Mouse (Mus musculus) neural tube, embryonic 13.5 days (tissue): ENCODE data around the gene Retreg3. TPM values are rescaled to one million over a fixed set of nuclear protein-coding genes. Genes with fewer than 3 reads are reported as not detected.

Source experiments
- ATAC-seq: fragments of 200-750 bp; cut with Nextera tagmentation; 2 replicates; pipeline ENCODE4 v1.8.0; 2017; ENCODE audit warnings: low read depth, mild to moderate bottlenecking, moderate TSS enrichment, moderate library complexity
- H3K27ac ChIP-seq: fragments of 300-500 bp; sonication (generic); replicated peaks from 2 replicates; pipeline ENCODE4 v1.5.1; 2015; ENCODE audit warnings: moderate library complexity, mild to moderate bottlenecking, inconsistent platforms
- H3K27me3 ChIP-seq: fragments of 300-500 bp; sonication (generic); 2 replicates; pipeline ENCODE4 v1.6.1; 2015; ENCODE audit warnings: mild to moderate bottlenecking, inconsistent platforms
- H3K36me3 ChIP-seq: fragments of 300-500 bp; sonication (generic); 2 replicates; pipeline ENCODE4 v1.6.1; 2015; ENCODE audit warnings: mild to moderate bottlenecking, inconsistent platforms
- H3K4me1 ChIP-seq: fragments of 300-500 bp; sonication (generic); replicated peaks from 2 replicates; pipeline ENCODE4 v1.6.1; 2015; ENCODE audit warnings: inconsistent platforms
- H3K4me2 ChIP-seq: fragments of 300-500 bp; sonication (generic); 2 replicates; pipeline ENCODE4 v1.6.1; 2015; ENCODE audit warnings: inconsistent platforms, mild to moderate bottlenecking, moderate library complexity
- H3K4me3 ChIP-seq: fragments of 300-500 bp; sonication (generic); 2 replicates; pipeline ENCODE4 v1.5.1; 2015; ENCODE audit warnings: mild to moderate bottlenecking, inconsistent platforms
- H3K9ac ChIP-seq: fragments of 300-500 bp; sonication (generic); 2 replicates; pipeline ENCODE4 v1.6.1; 2015; ENCODE audit warnings: moderate library complexity, mild to moderate bottlenecking, inconsistent platforms
- H3K9me3 ChIP-seq: fragments of 300-500 bp; sonication (generic); 2 replicates; pipeline ENCODE4 v1.6.1; 2016; ENCODE audit warnings: inconsistent platforms
- WGBS: fragments of 180-500 bp; shearing (Covaris S2); methylation state at CpG from one replicate; pipeline ENCODE4 v1.1.7; 2015; 5-methylcytosine and 5-hydroxymethylcytosine counted together
- polyA plus RNA-seq: library from polyadenylated mRNA; unstranded; fragments of >200 nt; fragmentation: Nextera tagmentation; extraction: Ambion mirVana; gene quantifications from 2 replicates; pipeline ENCODE4 v1.2.1, GENCODE M21; 2015

The Retreg3 gene
- polyA plus RNA-seq, 1 experiment from 2014 or later: 25.8 TPM

DNA sequence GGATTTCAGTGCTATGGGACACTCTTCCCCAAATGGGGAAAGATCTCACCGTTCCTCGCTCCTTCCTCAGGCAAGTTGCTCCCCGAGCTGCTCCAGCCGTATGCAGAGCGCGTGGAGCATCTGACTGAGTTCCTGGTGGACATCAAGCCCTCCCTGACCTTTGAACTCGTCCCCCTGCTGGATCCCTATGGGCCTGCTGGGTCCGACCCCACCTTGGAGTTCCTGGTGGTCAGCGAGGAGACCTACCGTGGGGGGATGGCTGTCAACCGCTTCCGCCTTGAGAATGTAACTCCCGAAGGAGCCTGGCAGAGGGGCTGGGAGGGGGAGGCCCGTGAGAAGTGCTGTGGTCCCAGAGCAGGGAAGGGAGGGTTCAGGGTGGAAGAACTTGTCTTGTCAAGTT lies 35.4 kb downstream of the Retreg3 start:
- Histone ChIP-seq H3K4me2 (no peak overlapping the region), H3K4me1 (peaks cover 60% of the 10 kb centered on the region), H3K36me3 (peaks cover 15% of the 10 kb centered on the region), H3K27ac (no peak overlapping the region), H3K9me3 (no peaks in the 10 kb centered on the region), H3K9ac (0 out of 2 replicates have a peak overlapping the region, but pooled peaks have one; percentile 36), H3K27me3 (peaks cover 21% of the 10 kb centered on the region), H3K4me3 (no peak overlapping the region)
- no peak for ATAC-seq
- 78% methylated on average over 14 of the region's 14 CpGs for WGBS

DNA sequence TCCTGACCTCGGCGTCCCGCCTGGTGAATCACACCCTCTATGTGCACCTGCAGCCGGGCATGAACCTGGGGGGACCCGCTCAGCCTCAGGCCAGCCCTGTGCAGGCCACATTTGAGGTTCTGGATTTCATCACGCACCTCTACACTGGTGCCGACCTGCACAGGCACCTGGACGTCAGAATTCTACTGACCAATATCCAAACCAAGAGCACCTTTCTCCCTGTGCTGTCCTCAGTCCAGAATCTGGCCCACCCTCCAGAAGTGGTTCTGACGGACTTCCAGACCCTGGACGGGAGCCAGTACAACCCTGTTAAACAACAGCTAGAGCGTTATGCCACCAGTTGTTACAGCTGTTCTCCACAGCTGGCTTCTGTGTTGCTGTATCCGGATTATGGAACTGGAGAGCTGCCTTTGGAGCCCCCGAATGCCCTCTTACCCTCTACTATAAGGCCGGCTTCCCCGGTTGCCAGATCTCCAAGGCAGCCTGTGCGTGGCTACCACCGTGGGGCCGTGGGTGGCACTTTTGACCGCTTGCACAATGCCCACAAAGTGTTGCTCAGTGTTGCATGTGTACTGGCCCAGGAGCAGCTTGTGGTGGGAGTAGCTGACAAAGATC lies 36.5 kb downstream of the Retreg3 start:
- peaks cover 6% of the 10 kb centered on the region; the same call in 1 of the 2 replicates for H3K36me3 ChIP-seq
- H3K9ac ChIP-seq: peak overlapping the region; percentile 95
- ATAC-seq: no peak; the same call in 1 of the 2 replicates
- no peaks in the 10 kb centered on the region for H3K9me3 ChIP-seq
- 28% methylated on average over 19 of the region's 19 CpGs for WGBS
- H3K27me3 ChIP-seq: peaks cover 32% of the 10 kb centered on the region
- H3K27ac ChIP-seq: peak overlapping the region; percentile 92
- H3K4me2 ChIP-seq: peak overlapping the region; percentile 99
- peaks cover 54% of the 10 kb centered on the region for H3K4me1 ChIP-seq
- H3K4me3 ChIP-seq: peak overlapping the region; percentile 69

DNA sequence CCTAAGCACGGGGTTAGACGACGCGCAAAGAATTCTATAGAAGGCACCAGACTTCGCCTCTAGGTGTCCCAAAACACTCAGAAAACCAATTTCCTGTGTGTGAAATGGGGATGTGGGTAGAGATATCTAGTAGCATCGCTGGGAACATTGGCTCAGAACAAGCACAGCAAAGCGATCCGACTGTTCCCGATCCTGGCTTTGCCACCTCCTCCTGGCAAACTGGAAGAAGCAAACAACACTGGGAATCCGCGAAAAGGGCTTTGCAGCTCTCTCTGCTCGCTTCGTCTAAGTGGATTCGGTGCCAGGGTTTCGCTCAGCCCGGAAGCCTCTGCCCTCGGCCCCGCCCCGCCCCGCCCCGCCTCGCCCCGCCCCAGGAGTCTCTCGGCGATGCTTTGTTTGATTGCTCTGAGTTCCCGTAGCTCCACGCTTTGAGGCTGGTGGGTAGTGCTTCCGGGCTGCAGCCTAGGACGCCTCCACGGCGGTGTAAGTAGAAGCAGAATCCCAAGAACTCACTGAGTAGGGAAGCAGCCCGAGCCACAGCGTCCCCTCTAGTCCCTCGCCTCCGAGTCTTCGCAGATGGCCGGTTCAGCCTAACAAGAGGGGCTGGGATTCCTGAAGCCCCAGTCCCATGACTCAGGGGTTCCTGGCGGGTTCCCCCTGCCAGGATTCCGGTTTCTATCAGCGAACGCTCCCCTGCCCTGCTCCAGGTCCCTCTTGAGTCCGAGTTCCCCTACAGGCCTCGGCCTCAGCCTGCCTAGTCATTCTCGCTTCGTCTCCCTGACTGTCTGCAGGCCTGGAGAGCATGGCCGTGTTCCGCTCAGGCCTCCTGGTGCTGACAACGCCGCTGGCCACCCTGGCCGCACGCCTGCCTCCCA lies 37.2 kb downstream of the Retreg3 start, which contains the start of gene Coasy:
Coasy (plus strand) TSS at position 358 of the 875 bp plus-strand sequence.
- no peaks in the 10 kb centered on the region for H3K9me3 ChIP-seq
- H3K9ac ChIP-seq: peak within 1 kb of the TSS; percentile 95
- peaks cover 47% of the 10 kb centered on the region for H3K4me1 ChIP-seq
- H3K4me3 ChIP-seq: peak within 1 kb of the TSS; percentile 69
- peaks cover 39% of the 10 kb centered on the region for H3K27me3 ChIP-seq
- ATAC-seq: peak; percentile 89
- H3K4me2 ChIP-seq: peak within 1 kb of the TSS; percentile 99
- H3K27ac ChIP-seq: peak within 1 kb of the TSS; percentile 92
- H3K36me3 ChIP-seq: peaks cover 6% of the 10 kb centered on the region; the same call in 1 of the 2 replicates
- WGBS: under 1% methylated on average over 51 of the region's 51 CpGs

DNA sequence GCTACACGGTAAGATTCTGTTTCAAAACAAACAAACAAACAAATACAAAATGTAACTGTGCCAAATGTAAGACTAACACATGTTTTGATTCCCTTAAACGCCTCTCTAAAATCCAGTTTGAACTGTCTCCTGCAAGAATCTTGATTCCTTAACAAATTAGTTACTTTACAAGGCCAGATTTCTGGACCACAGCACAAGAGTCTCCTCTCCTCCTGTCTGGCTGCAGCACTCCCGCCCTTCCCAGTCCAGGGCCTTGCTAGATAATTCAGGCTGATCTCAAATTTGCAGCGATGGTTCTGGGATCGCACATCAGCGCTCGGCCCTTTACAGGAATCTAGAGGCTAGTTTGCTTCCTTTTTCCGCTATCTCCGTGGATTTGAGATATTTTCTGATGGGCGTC lies 38.0 kb downstream of the Retreg3 start:
- no peak for ATAC-seq
- Histone ChIP-seq H3K4me1 (peaks cover 45% of the 10 kb centered on the region), H3K4me2 (peak overlapping the region; percentile 99), H3K36me3 (peaks cover 8% of the 10 kb centered on the region), H3K9me3 (no peaks in the 10 kb centered on the region), H3K27me3 (peaks cover 47% of the 10 kb centered on the region), H3K27ac (peak overlapping the region; percentile 92), H3K4me3 (peak overlapping the region; percentile 69), H3K9ac (peak overlapping the region; percentile 95)
- WGBS: 5% methylated on average over 10 of the region's 10 CpGs

DNA sequence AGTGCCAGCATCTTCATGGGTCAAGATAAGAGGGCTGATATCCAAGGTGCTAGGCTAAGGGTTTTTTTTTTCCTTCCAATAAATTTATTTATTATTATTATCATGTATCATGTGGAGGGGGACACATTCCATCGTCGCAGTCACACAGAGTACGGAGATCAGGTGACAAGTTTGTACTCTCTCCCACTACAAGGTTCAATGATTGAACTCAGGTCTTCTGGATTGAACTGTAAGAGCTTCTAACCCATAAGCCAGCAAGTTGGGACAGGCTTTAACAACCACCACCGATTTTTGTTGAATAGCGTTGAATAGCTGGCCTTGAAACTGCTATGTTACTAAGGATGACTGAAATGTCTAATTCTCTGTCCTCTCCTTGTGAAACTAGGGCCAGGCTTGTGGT lies 39.3 kb downstream of the Retreg3 start:
- Histone ChIP-seq H3K9me3 (no peaks in the 10 kb centered on the region), H3K36me3 (peaks cover 12% of the 10 kb centered on the region; the same call in 1 of the 2 replicates), H3K27ac (no peak overlapping the region), H3K4me1 (peaks cover 32% of the 10 kb centered on the region), H3K4me3 (no peak overlapping the region), H3K27me3 (peaks cover 57% of the 10 kb centered on the region), H3K4me2 (no peak overlapping the region), H3K9ac (no peak overlapping the region)
- 68% methylated on average over 5 of the region's 5 CpGs for WGBS
- no peak for ATAC-seq

DNA sequence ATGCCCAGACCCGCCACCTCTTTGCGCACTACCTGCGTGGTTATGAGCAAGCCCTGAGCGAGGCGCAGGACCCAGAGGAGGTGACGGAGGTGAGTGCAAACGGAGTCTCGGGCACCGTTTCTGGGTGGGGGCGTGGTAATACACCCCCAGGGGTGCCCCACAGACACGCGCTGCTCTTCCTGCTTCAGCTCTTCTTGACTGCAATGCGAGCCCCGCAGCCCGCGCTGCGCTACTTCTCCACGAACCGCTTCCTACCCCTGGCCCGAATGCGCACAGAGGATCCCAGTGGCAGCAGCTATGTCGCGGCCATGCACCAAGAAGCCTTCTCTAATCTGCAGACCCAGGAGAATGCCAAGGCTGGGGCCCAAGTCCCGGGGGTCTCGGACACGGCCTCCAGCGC lies 39.9 kb downstream of the Retreg3 start:
- Histone ChIP-seq H3K4me1 (peaks cover 32% of the 10 kb centered on the region), H3K4me2 (peak overlapping the region; percentile 20), H3K4me3 (no peak overlapping the region), H3K27me3 (peaks cover 57% of the 10 kb centered on the region), H3K36me3 (peaks cover 9% of the 10 kb centered on the region; the same call in 1 of the 2 replicates), H3K9ac (0 out of 2 replicates have a peak overlapping the region, but pooled peaks have one; percentile 17), H3K27ac (no peak overlapping the region), H3K9me3 (no peaks in the 10 kb centered on the region)
- ATAC-seq: no peak
- 2% methylated on average over 27 of the region's 27 CpGs for WGBS

DNA sequence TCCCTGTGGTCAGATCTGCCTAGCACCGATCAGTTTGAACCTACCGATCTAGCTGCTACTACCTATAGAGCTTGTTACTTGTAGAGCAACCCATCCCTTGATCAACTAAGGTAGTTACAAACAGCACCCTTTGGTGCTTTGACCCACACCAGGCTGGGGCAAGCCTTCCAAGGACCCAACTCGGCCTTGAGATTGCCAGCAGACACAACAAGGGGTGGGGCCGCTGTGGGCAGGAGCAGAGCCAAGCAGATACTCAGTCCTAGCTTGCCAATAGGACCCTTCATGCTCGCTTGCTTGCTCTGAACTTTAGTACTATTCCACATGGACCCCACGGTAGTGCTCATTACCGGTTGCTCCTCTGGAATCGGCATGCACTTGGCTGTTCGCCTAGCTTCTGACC lies 41.6 kb downstream of the Retreg3 start, which contains the start of gene Hsd17b1:
Hsd17b1 (plus strand) TSS at position 291 of the 400 bp plus-strand sequence.
- WGBS: 72% methylated on average over 9 of the region's 9 CpGs
- no peak for ATAC-seq
- Histone ChIP-seq H3K27ac (no peak within 1 kb of the TSS), H3K27me3 (peaks cover 57% of the 10 kb centered on the region), H3K4me1 (peaks cover 21% of the 10 kb centered on the region), H3K9ac (no peak within 1 kb of the TSS), H3K4me2 (no peak within 1 kb of the TSS), H3K9me3 (no peaks in the 10 kb centered on the region), H3K36me3 (peaks cover 6% of the 10 kb centered on the region; the same call in 1 of the 2 replicates), H3K4me3 (no peak within 1 kb of the TSS)

DNA sequence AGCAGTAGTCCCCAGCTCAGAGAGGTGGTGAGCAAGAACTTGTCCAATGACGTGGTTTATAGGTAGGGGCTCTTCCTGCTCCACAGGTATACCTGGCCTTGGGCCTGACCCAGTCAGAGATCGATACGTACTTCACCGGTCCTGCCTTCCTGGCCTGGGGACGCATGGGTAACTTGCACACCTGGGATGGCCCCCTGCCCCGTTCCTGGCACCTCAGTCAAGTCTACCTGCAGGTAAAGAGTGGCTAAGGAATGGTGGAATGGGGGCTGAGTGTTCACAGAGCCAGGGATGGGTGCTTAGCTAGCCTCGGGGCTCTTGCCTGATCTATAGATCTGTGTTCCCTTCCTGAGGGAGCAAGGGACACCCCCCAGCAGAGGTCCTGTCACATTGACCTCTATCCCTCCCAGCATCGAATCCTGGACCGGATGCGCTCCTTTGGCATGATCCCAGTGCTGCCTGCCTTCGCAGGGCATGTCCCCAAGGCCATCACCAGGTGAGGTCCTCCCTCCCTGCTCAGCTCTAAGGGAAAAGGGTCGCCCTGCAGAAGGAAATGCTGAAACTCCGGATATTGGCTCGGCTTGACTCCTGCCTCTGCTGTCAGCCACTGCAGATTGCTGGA lies 47.8 kb downstream of the Retreg3 start:
- Histone ChIP-seq H3K36me3 (peaks cover 6% of the 10 kb centered on the region; the same call in 1 of the 2 replicates), H3K4me3 (no peak overlapping the region), H3K27ac (no peak overlapping the region), H3K9ac (no peak overlapping the region), H3K4me2 (no peak overlapping the region), H3K4me1 (peaks cover 20% of the 10 kb centered on the region), H3K27me3 (peaks cover 24% of the 10 kb centered on the region), H3K9me3 (no peaks in the 10 kb centered on the region)
- ATAC-seq: no peak
- 75% methylated on average over 14 of the region's 14 CpGs for WGBS

DNA sequence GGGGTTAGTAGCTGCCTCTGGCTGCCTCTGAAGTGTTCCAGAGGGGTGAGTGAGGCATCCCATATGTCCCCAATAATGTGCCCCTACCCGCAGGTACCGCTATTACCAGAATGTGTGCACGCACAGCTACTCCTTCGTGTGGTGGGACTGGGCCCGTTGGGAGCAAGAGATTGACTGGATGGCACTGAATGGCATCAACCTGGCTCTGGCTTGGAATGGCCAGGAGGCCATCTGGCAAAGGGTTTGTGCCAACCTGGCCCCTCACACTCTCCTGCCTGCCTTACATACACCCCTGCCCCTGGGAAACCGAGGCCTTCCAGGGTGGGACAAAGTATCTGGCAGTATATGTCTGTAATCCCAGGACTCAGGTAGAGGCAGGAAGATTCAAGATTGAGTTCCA lies 48.7 kb downstream of the Retreg3 start:
- Histone ChIP-seq H3K27ac (no peak overlapping the region), H3K4me2 (peak overlapping the region; percentile 97), H3K9me3 (no peaks in the 10 kb centered on the region), H3K27me3 (peaks cover 14% of the 10 kb centered on the region; the same call in 1 of the 2 replicates), H3K9ac (peak overlapping the region; percentile 89), H3K4me3 (peak overlapping the region; percentile 80), H3K36me3 (no peaks in the 10 kb centered on the region), H3K4me1 (peaks cover 29% of the 10 kb centered on the region)
- 74% methylated on average over 6 of the region's 6 CpGs for WGBS
- ATAC-seq: no peak

DNA sequence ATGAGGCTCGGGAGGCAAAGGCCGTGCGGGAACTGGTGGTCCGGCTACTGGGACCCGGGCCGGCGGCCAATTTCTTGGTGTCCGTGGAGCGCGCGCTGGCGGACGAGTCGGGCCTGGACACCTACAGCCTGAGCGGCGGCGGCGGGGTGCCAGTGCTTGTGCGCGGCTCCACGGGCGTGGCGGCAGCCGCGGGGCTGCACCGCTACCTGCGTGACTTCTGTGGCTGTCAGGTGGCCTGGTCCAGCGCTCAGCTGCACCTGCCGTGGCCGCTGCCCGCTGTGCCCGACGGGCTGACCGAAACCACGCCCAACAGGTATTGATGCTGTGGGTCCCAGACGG lies 49.5 kb downstream of the Retreg3 start:
- peak overlapping the region; percentile 89 for H3K9ac ChIP-seq
- H3K27me3 ChIP-seq: 0 out of 2 replicates have a peak, but pooled peaks cover 11% of the 10 kb centered on the region
- H3K4me1 ChIP-seq: peaks cover 29% of the 10 kb centered on the region
- under 1% methylated on average over 36 of the region's 36 CpGs for WGBS
- peak overlapping the region; percentile 81 for H3K27ac ChIP-seq
- H3K36me3 ChIP-seq: no peaks in the 10 kb centered on the region
- peak; percentile 62 for ATAC-seq
- H3K4me2 ChIP-seq: peak overlapping the region; percentile 97
- H3K9me3 ChIP-seq: no peaks in the 10 kb centered on the region
- H3K4me3 ChIP-seq: peak overlapping the region; percentile 80

DNA sequence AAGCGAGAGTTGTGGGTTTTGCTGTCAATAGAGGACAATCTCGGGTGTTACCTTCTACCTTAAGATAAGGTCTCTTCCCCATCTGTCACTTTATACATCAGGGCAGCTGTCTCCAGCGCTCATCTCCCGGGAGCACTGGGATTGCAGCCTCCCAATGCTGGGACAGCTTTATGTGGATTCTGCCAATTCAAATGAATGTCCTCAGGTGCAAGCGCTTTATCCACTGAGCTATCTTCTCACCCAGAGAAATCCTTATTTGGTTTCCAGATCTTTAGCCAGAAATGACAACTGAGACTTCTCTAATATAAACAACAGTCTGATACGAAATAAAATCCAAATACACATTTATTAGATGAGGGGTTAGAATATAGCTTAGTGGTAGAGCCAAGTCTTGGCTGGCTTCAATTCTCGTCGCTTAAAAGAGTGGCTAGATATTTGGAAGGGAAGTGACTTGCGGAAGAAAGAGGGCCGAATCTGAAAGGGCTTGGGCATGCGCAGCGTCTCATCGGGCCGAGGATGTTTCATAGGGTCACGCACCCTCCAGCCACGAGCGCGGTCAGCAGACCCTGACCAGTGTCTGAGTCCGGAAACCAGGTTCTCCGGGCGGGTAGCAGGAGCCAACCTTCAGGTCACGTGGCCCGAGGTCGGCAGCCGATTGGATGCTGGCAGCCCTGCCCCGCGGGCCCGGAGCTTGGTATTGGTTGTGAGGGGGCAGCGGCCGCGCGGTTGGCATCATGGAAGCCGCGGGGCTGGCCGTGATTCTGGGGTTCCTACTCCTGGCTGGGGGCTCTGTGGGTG lies 50.1 kb downstream of the Retreg3 start, which contains the start of gene Naglu:
Naglu (plus strand) TSS at position 622 of the 798 bp plus-strand sequence.
- H3K9me3 ChIP-seq: no peaks in the 10 kb centered on the region
- H3K4me2 ChIP-seq: peak within 1 kb of the TSS; percentile 97
- ATAC-seq: peak; percentile 90
- H3K36me3 ChIP-seq: no peaks in the 10 kb centered on the region
- 0 out of 2 replicates have a peak, but pooled peaks cover 11% of the 10 kb centered on the region for H3K27me3 ChIP-seq
- H3K4me1 ChIP-seq: peaks cover 29% of the 10 kb centered on the region
- 4% methylated on average over 35 of the region's 35 CpGs for WGBS
- peak within 1 kb of the TSS; percentile 81 for H3K27ac ChIP-seq
- peak within 1 kb of the TSS; percentile 89 for H3K9ac ChIP-seq
- peak within 1 kb of the TSS; percentile 80 for H3K4me3 ChIP-seq
